Mouse (Mus musculus) c-Kit-positive CD71-positive TER-119-positive erythroid progenitor cells, embryonic 14.5 days (primary cell): ENCODE measurements around the gene Wdfy3.

Source experiments
- DNase-seq: peaks from one replicate; pipeline ENCODE4 v3.0.0-alpha.2; 2013; ENCODE audit warnings: low spot score

Wdfy3 gene

GRCm38 (mm10) chr5:101998971-101999370, 70.8 kb downstream of the Wdfy3 start:
- no peak for DNase-seq

- DNase-seq = no peak
Observed at GRCm38 (mm10) chr5:101996036-101996735, 73.5 kb downstream of the Wdfy3 start.

- DNase-seq = peak; percentile 44
Observed at GRCm38 (mm10) chr5:101995451-101995995, 74.2 kb downstream of the Wdfy3 start.

GRCm38 (mm10) chr5:101993996-101994395, 75.7 kb downstream of the Wdfy3 start:
- DNase-seq = no peak

- no peak for DNase-seq
Observed at GRCm38 (mm10) chr5:101992969-101993670, 76.6 kb downstream of the Wdfy3 start.

GRCm38 (mm10) chr5:101990298-101990845, 79.3 kb downstream of the Wdfy3 start:
- no peak for DNase-seq

GRCm38 (mm10) chr5:101988476-101988875, 81.2 kb downstream of the Wdfy3 start:
- DNase-seq = no peak

- DNase-seq = no peak
Observed at GRCm38 (mm10) chr5:101986694-101987093, 83.0 kb downstream of the Wdfy3 start.

GRCm38 (mm10) chr5:101982239-101982638, 87.5 kb downstream of the Wdfy3 start:
- no peak for DNase-seq

- DNase-seq = peak; percentile 82
Observed at GRCm38 (mm10) chr5:101979594-101979993, 90.1 kb downstream of the Wdfy3 start.

GRCm38 (mm10) chr5:101972594-101972993, 97.1 kb downstream of the Wdfy3 start:
- peak; percentile 9 for DNase-seq

- no peak for DNase-seq
Observed at GRCm38 (mm10) chr5:101968153-101968851, 101.4 kb downstream of the Wdfy3 start.

- DNase-seq = no peak
Observed at GRCm38 (mm10) chr5:101967832-101968152, 101.9 kb downstream of the Wdfy3 start.

GRCm38 (mm10) chr5:101962824-101963223, 106.9 kb downstream of the Wdfy3 start:
- DNase-seq = no peak

- DNase-seq = no peak
Observed at GRCm38 (mm10) chr5:101959369-101959768, 110.4 kb downstream of the Wdfy3 start.

GRCm38 (mm10) chr5:101958941-101959340, 110.8 kb downstream of the Wdfy3 start:
- DNase-seq = no peak

GRCm38 (mm10) chr5:101957419-101957818, 112.3 kb downstream of the Wdfy3 start:
- DNase-seq = no peak

- DNase-seq = no peak
Observed at GRCm38 (mm10) chr5:101954393-101955340, 115.1 kb downstream of the Wdfy3 start.

GRCm38 (mm10) chr5:101951918-101952317, 117.8 kb downstream of the Wdfy3 start:
- DNase-seq = no peak

GRCm38 (mm10) chr5:101949323-101949722, 120.4 kb downstream of the Wdfy3 start:
- DNase-seq = no peak

- no peak for DNase-seq
Observed at GRCm38 (mm10) chr5:101948641-101949040, 121.1 kb downstream of the Wdfy3 start.
